Mouse (Mus musculus): ENCODE results near the gene Nudt1. TPM values are rescaled to one million over a fixed set of nuclear protein-coding genes. Genes with fewer than 3 reads are reported as not detected.

Gene Nudt1
- total and polyA plus RNA-seq, 3 experiments = 69.6 to 77.2 TPM; not detected in 1

- Histone ChIP-seq H3K4me3 (ENCODE audit: control insufficient read depth in 1 of 2, insufficient read depth in 1 of 2, low read depth in 2 of 2, low read length in 2 of 2) (no peak overlapping the region), H3K27me3 (ENCODE audit: control insufficient read depth in 1 of 2, insufficient read depth in 2 of 2, low read length in 2 of 2) (no peaks in the 10 kb centered on the region), H3K36me3 (ENCODE audit: control insufficient read depth in 1 of 2, insufficient read depth in 2 of 2, low read length in 2 of 2) (0 out of 4 replicates have a peak, but pooled peaks cover 0 to 2% of the 10 kb centered on the region in 2 experiments), H3K9me3 (replicated peaks; ENCODE audit: insufficient read depth, low read length) (no peaks in the 10 kb centered on the region), H3K9ac (ENCODE audit: control insufficient read depth, low read depth, low read length, poor library complexity, severe bottlenecking) (no peak overlapping the region), H3K27ac (ENCODE audit: control insufficient read depth, low read depth, low read length) (no peak overlapping the region), H3K4me1 (ENCODE audit: control insufficient read depth in 1 of 2, insufficient read depth in 2 of 2, low read length in 2 of 2) (no peaks in the 10 kb centered on the region), H3K79me2 (ENCODE audit: control insufficient read depth, insufficient read depth, low read length, poor library complexity) (peaks cover 10% of the 10 kb centered on the region)
- TF ChIP-seq MAFK (IDR thresholded peaks at IDR 0.05; ENCODE audit: borderline replicate concordance, low read depth, low read length) = no peak
- TF ChIP-seq ZNF384 (IDR thresholded peaks at IDR 0.05; ENCODE audit: low read depth, low read length) = no peak
- TF ChIP-seq TBP (IDR thresholded peaks at IDR 0.05; ENCODE audit: low read depth, low read length) = no peak
- no peak for TF ChIP-seq GABPA (IDR thresholded peaks at IDR 0.05; ENCODE audit: low read depth, low read length)
- no peak for TF ChIP-seq MXI1 (IDR thresholded peaks at IDR 0.05; ENCODE audit: low read depth, low read length)
- no peak for TF ChIP-seq SMC3 (IDR thresholded peaks at IDR 0.05; ENCODE audit: low read depth, low read length)
- TF ChIP-seq MAZ (IDR thresholded peaks at IDR 0.05; ENCODE audit: low read depth, low read length) = no peak
- no peak for TF ChIP-seq NRF1 (IDR thresholded peaks at IDR 0.05; ENCODE audit: insufficient read depth, low read depth, low read length, poor library complexity, severe bottlenecking)
- no peak for TF ChIP-seq USF1 (IDR thresholded peaks at IDR 0.05; ENCODE audit: low read depth, low read length)
- no peak for TF ChIP-seq ELF1 (IDR thresholded peaks at IDR 0.05; ENCODE audit: low read depth, low read length)
- TF ChIP-seq ZKSCAN1 (IDR thresholded peaks at IDR 0.05; ENCODE audit: low read depth, low read length) = no peak
- TF ChIP-seq ZMIZ1 (IDR thresholded peaks at IDR 0.05; ENCODE audit: low read depth, low read length) = no peak
- TF ChIP-seq MAX (IDR thresholded peaks at IDR 0.05; ENCODE audit: low read length) = no peak
- no peak for TF ChIP-seq ZC3H11A (IDR thresholded peaks at IDR 0.05; ENCODE audit: low read depth, low read length)
- TF ChIP-seq POLR2A (IDR thresholded peaks at IDR 0.05; ENCODE audit: control insufficient read depth in 1 of 2, insufficient read depth in 1 of 2, low read depth in 1 of 2, low read length in 2 of 2, poor library complexity in 1 of 2) = no peak
- no peak for TF ChIP-seq ETS1 (IDR thresholded peaks at IDR 0.05; ENCODE audit: low read depth, low read length)
- no peak for TF ChIP-seq MYC (IDR thresholded peaks at IDR 0.05; ENCODE audit: low read depth, low read length)
- TF ChIP-seq E2F4 (IDR thresholded peaks at IDR 0.05; ENCODE audit: borderline replicate concordance, low read depth, low read length) = no peak
- no peak for TF ChIP-seq CHD2 (IDR thresholded peaks at IDR 0.05; ENCODE audit: low read length)
- no peak for DNase-seq (ENCODE audit: low read depth, low spot score)
Measured at GRCm38 (mm10) chr5:140371671-140372070, 50.2 kb downstream of the Nudt1 start.

GRCm38 (mm10) chr5:140373711-140374110, 52.3 kb downstream of the Nudt1 start:
- Histone ChIP-seq H3K79me2 (ENCODE audit: control insufficient read depth, insufficient read depth, low read length, poor library complexity) (peaks cover 13% of the 10 kb centered on the region), H3K27me3 (ENCODE audit: control insufficient read depth in 1 of 2, insufficient read depth in 2 of 2, low read length in 2 of 2) (no peaks in the 10 kb centered on the region), H3K4me1 (ENCODE audit: control insufficient read depth in 1 of 2, insufficient read depth in 2 of 2, low read length in 2 of 2) (peaks cover 0 to 4% of the 10 kb centered on the region in 2 experiments; a peak in 1 of 4 replicates), H3K27ac (ENCODE audit: control insufficient read depth, low read depth, low read length) (no peak overlapping the region), H3K4me3 (ENCODE audit: control insufficient read depth in 1 of 2, insufficient read depth in 1 of 2, low read depth in 2 of 2, low read length in 2 of 2) (no peak overlapping the region), H3K36me3 (ENCODE audit: control insufficient read depth in 1 of 2, insufficient read depth in 2 of 2, low read length in 2 of 2) (peaks cover 0 to 7% of the 10 kb centered on the region in 2 experiments; a peak in 2 of 4 replicates), H3K9me3 (replicated peaks; ENCODE audit: insufficient read depth, low read length) (no peaks in the 10 kb centered on the region), H3K9ac (ENCODE audit: control insufficient read depth, low read depth, low read length, poor library complexity, severe bottlenecking) (no peak overlapping the region)
- no peak for DNase-seq (ENCODE audit: low read depth, low spot score)
- TF ChIP-seq USF1 (IDR thresholded peaks at IDR 0.05; ENCODE audit: low read depth, low read length) (no peak), GABPA (IDR thresholded peaks at IDR 0.05; ENCODE audit: low read depth, low read length) (no peak), BHLHE40 (IDR thresholded peaks at IDR 0.05; ENCODE audit: borderline replicate concordance, low read depth, low read length) (no peak), POLR2A (IDR thresholded peaks at IDR 0.05; ENCODE audit: control insufficient read depth in 1 of 2, insufficient read depth in 1 of 2, low read depth in 1 of 2, low read length in 2 of 2, poor library complexity in 1 of 2) (no peak), SIN3A (IDR thresholded peaks at IDR 0.05; ENCODE audit: low read length) (no peak), NELFE (IDR thresholded peaks at IDR 0.05; ENCODE audit: low read depth, low read length) (no peak), TAL1 (IDR thresholded peaks at IDR 0.05; ENCODE audit: low read length) (no peak)

Measured in MEL (cell line).